Mouse (Mus musculus) c-Kit-positive CD71-positive TER-119-negative erythroid progenitor cells, embryonic 14.5 days (primary cell): ENCODE results near the gene Dqx1.
A peak's percentile ranks its signal among the peaks of the same experiment; 100 is the strongest.

Experiments used
- DNase-seq: peaks from one replicate; pipeline ENCODE4 v3.0.0-alpha.2; 2013; ENCODE audit warnings: low read depth

The Dqx1 gene

GRCm38 (mm10) chr6:83070311-83071219, 12.9 kb downstream of the Dqx1 start:
- DNase-seq = no peak

DNA sequence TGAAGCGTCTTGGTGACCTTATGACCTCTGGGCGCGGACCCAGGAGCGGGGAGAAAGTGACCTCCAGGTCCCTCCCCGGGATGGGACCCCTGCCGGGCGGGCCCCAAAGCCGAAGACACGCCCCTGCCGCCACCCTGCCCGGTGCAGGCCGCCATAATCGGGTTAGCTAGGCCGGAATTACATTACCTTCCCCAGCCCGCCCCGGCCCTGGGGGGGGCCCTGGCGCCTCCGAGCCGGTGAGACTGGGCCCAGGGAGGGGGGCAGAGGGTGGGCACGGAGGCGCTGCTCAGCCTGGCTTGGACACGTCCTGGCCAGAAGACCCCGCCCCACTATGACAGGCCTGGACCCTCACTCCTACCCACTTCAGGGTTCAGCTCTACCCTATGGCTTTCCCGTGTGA, 13.6 kb downstream of the Dqx1 start:
- no peak for DNase-seq

- DNase-seq = no peak
These were observed 17.3 kb downstream of the Dqx1 start for GRCm38 (mm10) chr6:83074979-83075378.

DNA sequence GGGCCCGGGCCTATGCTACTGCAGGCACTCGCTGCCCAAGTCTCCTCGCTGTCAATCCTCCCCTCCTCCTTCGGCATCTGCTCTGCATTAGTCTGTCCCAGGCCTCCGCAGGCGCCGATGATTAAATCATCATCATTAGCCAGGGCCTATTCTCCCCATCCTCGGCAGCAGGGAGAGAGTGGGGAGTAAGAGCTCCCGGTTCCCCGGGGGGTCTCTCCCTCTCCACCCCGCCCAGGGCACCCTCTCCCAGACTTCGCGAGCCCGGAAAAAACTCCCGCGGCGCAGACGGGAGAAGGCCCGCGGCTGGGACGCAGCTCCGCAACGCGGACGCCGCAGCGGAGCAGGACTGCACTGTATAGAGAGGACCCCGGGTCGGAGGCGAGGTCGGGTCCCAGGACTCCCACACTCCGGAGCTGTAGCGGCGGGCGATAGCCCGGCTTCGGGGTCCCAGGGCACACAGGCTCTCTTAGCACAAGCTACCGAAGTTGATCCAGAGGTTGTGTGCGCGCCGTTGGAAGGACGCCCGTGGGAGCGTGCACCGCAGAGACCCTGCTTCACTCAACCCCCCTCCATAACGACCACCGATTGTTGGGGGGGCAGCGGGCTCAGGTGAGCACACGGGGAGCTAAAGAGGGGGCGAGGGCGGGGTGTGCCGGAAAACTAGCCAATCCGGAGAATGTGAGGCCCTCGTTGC, 20.1 kb downstream of the Dqx1 start, which contains the start of gene Pcgf1:
Gene Pcgf1 (plus strand): TSS at position 240 of the 694 bp plus-strand sequence.
- DNase-seq = no peak

- peak; percentile 98 for DNase-seq
These were observed 20.7 kb downstream of the Dqx1 start for GRCm38 (mm10) chr6:83078324-83078858.

GRCm38 (mm10) chr6:83080210-83080609, 22.6 kb downstream of the Dqx1 start:
- DNase-seq = no peak

- no peak for DNase-seq
These were observed 25.9 kb downstream of the Dqx1 start for GRCm38 (mm10) chr6:83083497-83083896.

- DNase-seq = no peak
These were observed 26.8 kb downstream of the Dqx1 start for GRCm38 (mm10) chr6:83084477-83084876.

GRCm38 (mm10) chr6:83086121-83087035, 28.7 kb downstream of the Dqx1 start, which contains the start of gene Lbx2:
Gene Lbx2, plus strand, starts transcription at chr6:83086367.
- no peak for DNase-seq

DNA sequence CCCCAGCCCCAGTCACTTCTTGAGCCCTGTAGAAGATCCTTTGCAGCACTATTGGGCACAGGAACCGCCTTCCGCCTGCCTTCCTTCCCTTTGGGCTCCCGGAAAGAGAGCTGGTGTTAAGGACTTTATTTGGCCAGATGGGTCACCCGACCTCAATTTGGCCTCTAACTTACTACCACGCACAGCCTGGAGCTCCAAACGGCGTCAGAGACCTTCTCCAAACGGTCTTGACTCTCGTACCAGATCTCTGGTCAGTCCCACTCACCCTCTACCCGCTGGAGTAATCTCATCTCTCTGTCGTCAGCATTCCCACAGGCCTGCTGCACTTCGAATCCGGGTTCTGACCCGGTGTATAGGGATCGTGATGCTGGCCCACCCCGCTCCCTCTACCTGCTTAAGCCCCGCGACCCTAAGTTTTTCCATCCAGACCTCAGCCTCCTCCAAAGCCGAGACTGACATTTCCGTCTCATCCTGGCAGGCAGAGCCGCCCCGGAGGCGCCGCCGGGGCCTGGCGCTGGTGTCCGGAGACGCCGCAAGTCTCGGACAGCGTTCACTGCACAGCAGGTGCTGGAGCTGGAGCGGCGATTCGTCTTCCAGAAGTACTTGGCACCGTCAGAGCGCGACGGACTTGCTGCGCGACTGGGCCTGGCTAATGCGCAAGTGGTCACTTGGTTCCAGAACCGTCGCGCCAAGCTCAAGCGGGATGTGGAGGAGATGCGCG, 29.7 kb downstream of the Dqx1 start:
- no peak for DNase-seq

DNA sequence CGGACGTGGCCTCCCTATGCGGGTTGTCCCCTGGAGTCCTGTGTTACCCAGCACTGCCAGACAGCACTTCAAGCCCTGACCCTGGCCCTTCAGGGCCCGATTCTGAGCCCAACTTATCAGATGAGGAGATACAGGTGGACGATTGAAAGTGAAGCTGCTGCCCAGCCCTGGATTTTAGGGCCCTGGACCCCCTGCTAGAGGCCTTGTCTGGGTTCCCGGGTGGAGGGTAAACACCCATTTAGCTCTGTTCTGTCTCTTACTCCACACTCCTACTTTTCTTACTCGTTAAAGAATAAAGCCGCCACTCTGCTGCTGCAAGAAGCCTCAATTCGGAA, 30.2 kb downstream of the Dqx1 start:
- DNase-seq = no peak

GRCm38 (mm10) chr6:83092416-83093127, 34.9 kb downstream of the Dqx1 start:
- DNase-seq = no peak

GRCm38 (mm10) chr6:83095968-83096367, 38.3 kb downstream of the Dqx1 start:
- DNase-seq = no peak

GRCm38 (mm10) chr6:83098411-83098810, 40.8 kb downstream of the Dqx1 start:
- no peak for DNase-seq

GRCm38 (mm10) chr6:83101316-83101687, 43.7 kb downstream of the Dqx1 start, which contains the start of the genes Ccdc142 and Gm42688:
Gene Ccdc142, plus strand, starts transcription at chr6:83101601.
Gene Gm42688, plus strand, starts transcription at chr6:83101617.
- peak; percentile 89 for DNase-seq

DNA sequence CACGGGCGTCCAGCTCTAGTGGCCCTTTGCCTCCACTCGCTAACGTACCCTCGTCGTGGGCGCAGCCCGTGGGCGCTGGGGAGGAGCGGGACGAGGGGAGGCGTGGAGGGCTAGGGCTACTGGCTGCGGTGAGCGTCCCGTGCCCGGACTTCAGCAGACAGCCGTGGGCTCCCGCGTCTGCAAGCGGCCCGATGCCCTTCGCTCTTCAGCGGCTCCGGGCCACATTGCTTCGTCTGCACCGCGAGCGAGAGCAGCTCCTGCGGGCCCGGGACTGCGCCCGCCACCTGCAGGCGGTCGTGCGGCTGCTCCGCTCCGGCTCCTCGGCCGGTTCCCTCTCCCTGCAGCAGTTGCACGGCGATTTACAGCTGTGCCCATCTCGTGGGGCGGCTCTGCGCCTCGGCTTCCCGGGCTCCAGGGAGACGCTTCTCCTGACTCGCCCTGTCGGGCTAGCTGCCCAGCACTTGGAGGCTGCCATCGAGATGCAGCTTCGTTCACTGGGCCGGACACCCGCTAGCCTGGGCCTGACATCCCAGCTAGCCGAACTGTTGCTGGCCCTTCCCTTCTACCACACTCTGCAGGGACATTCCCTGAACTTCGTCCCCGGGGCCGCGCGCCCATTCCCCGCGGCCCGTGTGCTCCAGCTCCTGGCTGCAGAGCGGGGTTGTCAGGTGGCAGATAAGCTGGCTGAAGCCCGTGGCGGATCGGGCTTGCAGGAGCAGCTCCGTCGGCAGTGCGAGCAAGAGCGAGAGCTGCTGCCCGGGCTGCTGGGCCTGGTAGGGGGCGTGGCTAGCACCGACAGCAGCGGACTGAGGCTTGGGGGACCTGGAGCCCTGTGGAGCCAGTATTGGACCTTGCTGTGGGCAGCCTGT, 44.3 kb downstream of the Dqx1 start:
- no peak for DNase-seq

DNA sequence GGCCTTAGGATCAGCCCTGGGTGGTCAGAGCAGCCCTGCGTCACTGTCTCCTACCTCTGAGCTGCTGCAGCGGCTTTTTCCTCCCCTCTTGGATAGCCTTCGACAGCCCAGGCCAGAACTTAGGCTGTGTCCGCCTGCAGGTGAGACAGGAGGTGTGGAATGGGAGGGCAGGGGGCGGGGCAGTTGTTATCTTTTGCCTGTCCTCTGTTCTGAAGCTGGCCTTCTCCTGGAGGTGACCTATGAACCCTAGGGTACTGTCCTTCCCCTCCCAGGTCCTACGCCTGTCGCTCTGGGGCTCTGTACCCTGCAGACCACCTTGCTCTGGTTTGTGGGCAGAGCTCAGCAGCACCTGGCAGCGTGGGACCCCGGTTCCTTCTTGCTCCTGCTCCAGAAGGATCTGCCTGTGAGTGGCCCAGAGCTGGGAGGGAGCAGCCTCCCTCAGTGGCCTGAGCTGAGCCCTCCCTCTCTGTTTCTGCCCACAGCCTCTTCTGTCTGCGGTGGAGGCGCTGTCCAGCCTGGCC, 45.5 kb downstream of the Dqx1 start:
- no peak for DNase-seq

DNA sequence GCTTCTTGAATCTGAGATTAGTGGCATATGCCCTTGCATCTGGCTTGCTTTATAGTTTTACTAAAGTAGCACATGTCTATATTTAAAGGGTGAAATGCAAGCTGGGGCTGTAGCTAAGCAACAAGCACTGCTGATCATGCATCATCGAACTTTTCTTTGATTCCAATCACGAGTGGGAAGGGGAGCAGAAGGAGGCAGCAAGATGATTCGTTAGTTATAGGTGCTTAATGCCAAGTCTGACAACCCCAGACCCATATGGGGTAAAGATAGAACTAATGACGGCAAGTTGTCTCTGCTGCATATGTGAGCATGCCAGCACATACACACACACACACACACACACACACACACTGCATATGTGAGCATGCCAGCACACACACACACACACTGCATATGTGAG, 46.5 kb downstream of the Dqx1 start:
- no peak for DNase-seq
